Mouse (Mus musculus) heart, embryonic 13.5 days (tissue): ENCODE measurements around the gene Agap1. TPM values are rescaled to one million over a fixed set of nuclear protein-coding genes. Genes with fewer than 3 reads are reported as not detected.

Experiments used
- ATAC-seq: fragments of 200-750 bp; cut with Nextera tagmentation; 2 replicates; pipeline ENCODE4 v1.8.0; 2017; ENCODE audit warnings: moderate TSS enrichment; ENCODE audit not compliant: insufficient number of reproducible peaks, low FRiP score, low TSS enrichment; ENCODE audit errors: extremely low read depth
- H3K27ac ChIP-seq: fragments of 300-500 bp; sonication (generic); replicated peaks from 2 replicates; pipeline ENCODE4 v1.5.1; 2015; ENCODE audit warnings: moderate library complexity, mild to moderate bottlenecking, inconsistent platforms
- H3K27me3 ChIP-seq: fragments of 300-500 bp; sonication (generic); replicated peaks from 2 replicates; pipeline ENCODE4 v1.6.1; 2015; ENCODE audit warnings: mild to moderate bottlenecking, inconsistent platforms
- H3K36me3 ChIP-seq: fragments of 300-500 bp; sonication (generic); 2 replicates; pipeline ENCODE4 v1.6.1; 2015; ENCODE audit warnings: mild to moderate bottlenecking, inconsistent platforms
- H3K4me1 ChIP-seq: fragments of 300-500 bp; sonication (generic); 2 replicates; pipeline ENCODE4 v1.6.1; 2015; ENCODE audit warnings: inconsistent platforms
- H3K4me2 ChIP-seq: fragments of 300-500 bp; sonication (generic); 2 replicates; pipeline ENCODE4 v1.6.1; 2015; ENCODE audit warnings: inconsistent platforms, mild to moderate bottlenecking, moderate library complexity
- H3K4me3 ChIP-seq: fragments of 300-500 bp; sonication (generic); 2 replicates; pipeline ENCODE4 v1.5.1; 2015; ENCODE audit warnings: moderate library complexity, mild to moderate bottlenecking, inconsistent platforms
- H3K9ac ChIP-seq: fragments of 300-500 bp; sonication (generic); 2 replicates; pipeline ENCODE4 v1.6.1; 2015; ENCODE audit warnings: inconsistent platforms, mild to moderate bottlenecking, moderate library complexity
- H3K9me3 ChIP-seq: fragments of 300-500 bp; sonication (generic); 2 replicates; pipeline ENCODE4 v1.6.1; 2016; ENCODE audit warnings: inconsistent platforms
- WGBS: fragments of 180-500 bp; shearing (Covaris S2); methylation state at CpG from one replicate; pipeline ENCODE4 v1.1.7; 2015; ENCODE audit warnings: mixed read lengths; 5-methylcytosine and 5-hydroxymethylcytosine counted together
- polyA plus RNA-seq: library from polyadenylated mRNA; unstranded; fragments of >200 nt; fragmentation: Nextera tagmentation; extraction: Ambion mirVana; gene quantifications from 2 replicates; pipeline ENCODE4 v1.2.1, GENCODE M21; 2015

The Agap1 gene
- polyA plus RNA-seq, 1 experiment from 2014 or later: 7.1 TPM

GRCm38 (mm10) chr1:89525825-89526224, 71.2 kb downstream of the Agap1 start:
- H3K27ac ChIP-seq: no peak overlapping the region
- H3K9ac ChIP-seq: no peak overlapping the region
- H3K4me3 ChIP-seq: no peak overlapping the region
- no peaks in the 10 kb centered on the region for H3K27me3 ChIP-seq
- ATAC-seq: no peak
- no peaks in the 10 kb centered on the region for H3K9me3 ChIP-seq
- H3K36me3 ChIP-seq: no peaks in the 10 kb centered on the region
- H3K4me2 ChIP-seq: no peak overlapping the region
- 43% methylated on average over 13 of the region's 13 CpGs for WGBS
- H3K4me1 ChIP-seq: peaks cover 50% of the 10 kb centered on the region

- WGBS: 67% methylated on average over 17 of the region's 17 CpGs
- no peak for ATAC-seq
Observed at GRCm38 (mm10) chr1:89528671-89529276, 74.2 kb downstream of the Agap1 start.

GRCm38 (mm10) chr1:89533702-89534101, 79.1 kb downstream of the Agap1 start:
- Histone ChIP-seq H3K4me1 (peaks cover 60% of the 10 kb centered on the region), H3K9me3 (no peaks in the 10 kb centered on the region), H3K4me2 (peak overlapping the region; percentile 58), H3K9ac (peak overlapping the region; percentile 60), H3K27ac (peak overlapping the region; percentile 60), H3K4me3 (no peak overlapping the region), H3K36me3 (no peaks in the 10 kb centered on the region), H3K27me3 (no peaks in the 10 kb centered on the region)
- no peak for ATAC-seq
- 19% methylated on average over 9 of the region's 9 CpGs for WGBS

More at GRCm38 (mm10) chr1:89528671-89529276, 74.2 kb downstream of the Agap1 start:
- H3K4me2 ChIP-seq: no peak overlapping the region
- no peaks in the 10 kb centered on the region for H3K27me3 ChIP-seq
- peaks cover 31% of the 10 kb centered on the region for H3K4me1 ChIP-seq
- no peak overlapping the region for H3K27ac ChIP-seq
- no peak overlapping the region for H3K4me3 ChIP-seq
- H3K36me3 ChIP-seq: no peaks in the 10 kb centered on the region
- H3K9me3 ChIP-seq: no peaks in the 10 kb centered on the region
- no peak overlapping the region for H3K9ac ChIP-seq

- Histone ChIP-seq H3K4me1 (peaks cover 55% of the 10 kb centered on the region), H3K27ac (peak overlapping the region; percentile 33; the same call in 1 of the 2 replicates)
- ATAC-seq: no peak
Observed at GRCm38 (mm10) chr1:89535206-89535605, 80.6 kb downstream of the Agap1 start.

GRCm38 (mm10) chr1:89538163-89538946, 83.7 kb downstream of the Agap1 start:
- Histone ChIP-seq H3K36me3 (no peaks in the 10 kb centered on the region), H3K4me1 (peaks cover 49% of the 10 kb centered on the region), H3K9me3 (no peaks in the 10 kb centered on the region), H3K27ac (no peak overlapping the region), H3K4me2 (no peak overlapping the region), H3K4me3 (no peak overlapping the region), H3K9ac (peak overlapping the region; percentile 28; the same call in 1 of the 2 replicates), H3K27me3 (no peaks in the 10 kb centered on the region)
- ATAC-seq: no peak
- WGBS: 49% methylated on average over 18 of the region's 18 CpGs

More at GRCm38 (mm10) chr1:89535206-89535605, 80.6 kb downstream of the Agap1 start:
- H3K27me3 ChIP-seq: no peaks in the 10 kb centered on the region
- no peak overlapping the region for H3K9ac ChIP-seq
- no peak overlapping the region for H3K4me3 ChIP-seq
- no peak overlapping the region for H3K4me2 ChIP-seq
- H3K9me3 ChIP-seq: no peaks in the 10 kb centered on the region
- H3K36me3 ChIP-seq: no peaks in the 10 kb centered on the region

GRCm38 (mm10) chr1:89539127-89539526, 84.5 kb downstream of the Agap1 start:
- Histone ChIP-seq H3K9me3 (no peaks in the 10 kb centered on the region), H3K27ac (no peak overlapping the region), H3K4me1 (peaks cover 41% of the 10 kb centered on the region), H3K9ac (no peak overlapping the region), H3K4me3 (no peak overlapping the region), H3K27me3 (no peaks in the 10 kb centered on the region), H3K36me3 (no peaks in the 10 kb centered on the region), H3K4me2 (no peak overlapping the region)
- no peak for ATAC-seq
- 76% methylated on average over 13 of the region's 13 CpGs for WGBS

GRCm38 (mm10) chr1:89541151-89541550, 86.5 kb downstream of the Agap1 start:
- H3K4me1 ChIP-seq: peaks cover 24% of the 10 kb centered on the region
- H3K27me3 ChIP-seq: no peaks in the 10 kb centered on the region
- H3K9me3 ChIP-seq: no peaks in the 10 kb centered on the region
- whole genome bisulfite sequencing: 85% methylated on average over 13 of the region's 13 CpGs
- no peaks in the 10 kb centered on the region for H3K36me3 ChIP-seq
- H3K4me3 ChIP-seq: no peak overlapping the region
- H3K4me2 ChIP-seq: no peak overlapping the region
- no peak overlapping the region for H3K27ac ChIP-seq
- no peak for ATAC-seq
- H3K9ac ChIP-seq: no peak overlapping the region

- Histone ChIP-seq H3K9me3 (no peaks in the 10 kb centered on the region), H3K27me3 (no peaks in the 10 kb centered on the region), H3K27ac (no peak overlapping the region), H3K4me3 (no peak overlapping the region), H3K9ac (no peak overlapping the region), H3K4me2 (no peak overlapping the region), H3K36me3 (no peaks in the 10 kb centered on the region), H3K4me1 (peaks cover 29% of the 10 kb centered on the region)
- no peak for ATAC-seq
- 65% methylated on average over 6 of the region's 6 CpGs for whole genome bisulfite sequencing
Observed at GRCm38 (mm10) chr1:89542464-89542863, 87.9 kb downstream of the Agap1 start.

GRCm38 (mm10) chr1:89543312-89543711, 88.7 kb downstream of the Agap1 start:
- no peaks in the 10 kb centered on the region for H3K9me3 ChIP-seq
- no peak overlapping the region for H3K9ac ChIP-seq
- no peak for ATAC-seq
- WGBS: 75% methylated on average over 6 of the region's 6 CpGs
- no peak overlapping the region for H3K4me3 ChIP-seq
- peaks cover 29% of the 10 kb centered on the region for H3K4me1 ChIP-seq
- no peaks in the 10 kb centered on the region for H3K27me3 ChIP-seq
- H3K36me3 ChIP-seq: no peaks in the 10 kb centered on the region
- H3K4me2 ChIP-seq: no peak overlapping the region
- no peak overlapping the region for H3K27ac ChIP-seq

GRCm38 (mm10) chr1:89544094-89544493, 89.5 kb downstream of the Agap1 start:
- Histone ChIP-seq H3K4me2 (no peak overlapping the region), H3K9me3 (no peaks in the 10 kb centered on the region), H3K27me3 (no peaks in the 10 kb centered on the region), H3K27ac (no peak overlapping the region), H3K36me3 (no peaks in the 10 kb centered on the region), H3K4me3 (no peak overlapping the region), H3K9ac (no peak overlapping the region), H3K4me1 (peaks cover 32% of the 10 kb centered on the region)
- no peak for ATAC-seq
- WGBS: 84% methylated on average over 4 of the region's 4 CpGs

GRCm38 (mm10) chr1:89545099-89545498, 90.5 kb downstream of the Agap1 start:
- H3K9me3 ChIP-seq: no peaks in the 10 kb centered on the region
- H3K27me3 ChIP-seq: no peaks in the 10 kb centered on the region
- H3K36me3 ChIP-seq: no peaks in the 10 kb centered on the region
- H3K4me1 ChIP-seq: peaks cover 38% of the 10 kb centered on the region
- WGBS: 75% methylated on average over 4 of the region's 4 CpGs
- H3K27ac ChIP-seq: no peak overlapping the region
- ATAC-seq: no peak
- no peak overlapping the region for H3K4me3 ChIP-seq
- no peak overlapping the region for H3K9ac ChIP-seq
- H3K4me2 ChIP-seq: no peak overlapping the region
